Comparison of ENCODE assay signal across 26 mouse cellular contexts in genomic region chr7:37972999-37973555, GRCm38 (mm10). TPM values are rescaled to one million over a fixed set of nuclear protein-coding genes. Genes with fewer than 3 reads are reported as not detected.
DNase-seq lines count a peak whose midpoint lies in the region; ATAC-seq and TF ChIP-seq lines count a peak whose summit lies in the region.
"Had no signal": no experiment of that assay in that cellular context is flagged by ENCODE, and none has a peak within 500 bp of the region (broad histone marks: within the 10 kb centered on the region; RNA-seq: fewer than 3 reads in every experiment).

No protein-coding gene starts in this region.

- H3K36me3 ChIP-seq in forebrain, embryonic 13.5 days (ENCODE audit: poor library complexity, severe bottlenecking): no peaks in the 10 kb centered on the region
- H3K36me3 ChIP-seq in forebrain, embryonic 10.5 days (replicated peaks): peaks cover 23% of the 10 kb centered on the region
- 0 out of 2 replicates have a peak, but pooled peaks cover 2% of the 10 kb centered on the region for H3K36me3 ChIP-seq in liver, embryonic 11.5 days (ENCODE audit: control insufficient read depth, insufficient read depth, low read length)
- peaks cover 8% of the 10 kb centered on the region; the same call in 1 of the 2 replicates for H3K36me3 ChIP-seq in small intestine, adult 2 months (ENCODE audit: control insufficient read depth, insufficient read depth, low read length)
- H3K36me3 ChIP-seq: neural tube, embryonic 12.5 days had no signal

- no peak overlapping the region for H3K4me2 ChIP-seq in forebrain, embryonic 13.5 days
- no peak overlapping the region for H3K4me2 ChIP-seq in liver, embryonic 11.5 days
- H3K4me2 ChIP-seq: hindbrain, embryonic 12.5 days; limb, embryonic 13.5 days; lung, embryonic 14.5 days; neural tube, embryonic 12.5 days had no signal

- H3K4me1 ChIP-seq in forebrain, embryonic 13.5 days: peaks cover 28% of the 10 kb centered on the region
- H3K4me1 ChIP-seq in forebrain, embryonic 10.5 days: peaks cover 36% of the 10 kb centered on the region
- H3K4me1 ChIP-seq in liver, embryonic 11.5 days (replicated peaks; ENCODE audit: control insufficient read depth, insufficient read depth, low read length): peaks cover 7% of the 10 kb centered on the region; the same call in 1 of the 2 replicates
- H3K4me1 ChIP-seq in small intestine, adult 2 months (ENCODE audit: control insufficient read depth, insufficient read depth, insufficient read length, low read length): peaks cover 2% of the 10 kb centered on the region; the same call in 1 of the 2 replicates

- 75% methylated on average over 2 of the region's 2 CpGs for WGBS in forebrain, embryonic 13.5 days
- 85% methylated on average over 2 of the region's 2 CpGs for WGBS in forebrain, embryonic 10.5 days
- WGBS in liver, embryonic 11.5 days: 59% methylated on average over 2 of the region's 2 CpGs
- 28% methylated on average over 2 of the region's 2 CpGs for WGBS in small intestine, adult 2 months

- no peak overlapping the region for H3K9ac ChIP-seq in forebrain, embryonic 13.5 days
- no peak overlapping the region for H3K9ac ChIP-seq in liver, embryonic 11.5 days (ENCODE audit: low read depth, low read length)
- H3K9ac ChIP-seq: hindbrain, embryonic 12.5 days; limb, embryonic 13.5 days; liver, embryonic 14.5 days; lung, embryonic 14.5 days; neural tube, embryonic 12.5 days had no signal

- no peaks in the 10 kb centered on the region for H3K27me3 ChIP-seq in forebrain, embryonic 13.5 days
- H3K27me3 ChIP-seq in forebrain, embryonic 10.5 days (ENCODE audit: poor library complexity, severe bottlenecking): no peaks in the 10 kb centered on the region
- no peaks in the 10 kb centered on the region for H3K27me3 ChIP-seq in liver, embryonic 11.5 days (replicated peaks; ENCODE audit: control insufficient read depth, insufficient read depth, low read length)
- no peaks in the 10 kb centered on the region for H3K27me3 ChIP-seq in small intestine, adult 2 months (ENCODE audit: control insufficient read depth, insufficient read depth, low read length)
- H3K27me3 ChIP-seq: hindbrain, embryonic 12.5 days; limb, embryonic 13.5 days; neural tube, embryonic 12.5 days had no signal

- TF ChIP-seq POLR2A in small intestine, adult 2 months (IDR thresholded peaks at IDR 0.05; ENCODE audit: low read depth, low read length): no peak

- H3K27ac ChIP-seq in forebrain, embryonic 13.5 days: peak overlapping the region; percentile 40; the same call in 1 of the 2 replicates
- H3K27ac ChIP-seq in forebrain, embryonic 10.5 days: no peak overlapping the region
- no peak overlapping the region for H3K27ac ChIP-seq in liver, embryonic 11.5 days (ENCODE audit: low read depth, low read length)
- peak overlapping the region; percentile 89 for H3K27ac ChIP-seq in small intestine, adult 2 months (ENCODE audit: insufficient read depth, low read depth, low read length)
- H3K27ac ChIP-seq: heart, embryonic 10.5 days; hindbrain, embryonic 12.5 days; limb, embryonic 13.5 days; liver, embryonic 14.5 days; midbrain, embryonic 10.5 days; neural tube, embryonic 12.5 days had no signal

- TF ChIP-seq CTCF in small intestine, adult 2 months (IDR thresholded peaks at IDR 0.05; ENCODE audit: extremely low read depth, insufficient read length, insufficient replicate concordance, low read depth, low read length): no peak

- H3K4me3 ChIP-seq in forebrain, embryonic 13.5 days: no peak overlapping the region
- H3K4me3 ChIP-seq in forebrain, embryonic 10.5 days: no peak overlapping the region
- no peak overlapping the region for H3K4me3 ChIP-seq in liver, embryonic 11.5 days (ENCODE audit: low read depth, low read length)
- H3K4me3 ChIP-seq in small intestine, adult 2 months (ENCODE audit: low read depth, low read length): no peak overlapping the region
- H3K4me3 ChIP-seq: heart, embryonic 10.5 days; hindbrain, embryonic 12.5 days; limb, embryonic 13.5 days; midbrain, embryonic 10.5 days; neural tube, embryonic 12.5 days had no signal

- H3K9me3 ChIP-seq in forebrain, embryonic 13.5 days (replicated peaks): no peaks in the 10 kb centered on the region
- H3K9me3 ChIP-seq in forebrain, embryonic 10.5 days: no peaks in the 10 kb centered on the region
- no peaks in the 10 kb centered on the region for H3K9me3 ChIP-seq in liver, embryonic 11.5 days (ENCODE audit: control insufficient read depth, low read length)
- H3K9me3 ChIP-seq: heart, embryonic 10.5 days; hindbrain, embryonic 12.5 days; limb, embryonic 13.5 days; midbrain, embryonic 10.5 days; neural tube, embryonic 12.5 days had no signal

- no peak for DNase-seq in forebrain, embryonic 10.5 days (ENCODE audit: extremely low spot score, low spot score)
- no peak for DNase-seq in liver, embryonic 11.5 days (ENCODE audit: low spot score)
- DNase-seq in liver: no peak
- peak; percentile 10 for DNase-seq in c-Kit-positive CD71-positive TER-119-negative erythroid progenitor cells, embryonic 14.5 days (ENCODE audit: low read depth)
- DNase-seq: adrenal gland, postnatal 25 days; cerebellum, adult 9-10 months; cerebellum, postnatal 36 days; gastrocnemius, postnatal 10 days; heart, postnatal 36 days; kidney, postnatal 14 days; layer of hippocampus, adult 9-11 months; right cerebral cortex, postnatal 4 days; thymus, adult 2 months had no signal

- no peak for ATAC-seq in forebrain, embryonic 13.5 days
- 0 out of 2 replicates have a peak, but pooled peaks have one; percentile 26 for ATAC-seq in liver, embryonic 11.5 days (replicated peaks; ENCODE audit: low FRiP score)
- ATAC-seq in inflammation-experienced regulatory T-cells, adult 6 months: no peak
- no peak for ATAC-seq in cerebellum, adult (ENCODE audit: insufficient number of reproducible peaks, low FRiP score, low TSS enrichment)
- ATAC-seq: forebrain, embryonic 16.5 days; midbrain, embryonic 16.5 days had no signal

RNA-seq across cellular contexts. Expression of gene Uri1, which starts 50.3 kb away (rescaled TPM):
- polyA plus RNA-seq in forebrain, embryonic 13.5 days (2015; fragmentation: Nextera tagmentation; extraction: Ambion mirVana): 35.0 and 37.7 TPM in 2 replicates
- 44.4 and 49.3 TPM in 2 replicates for polyA plus RNA-seq in forebrain, embryonic 10.5 days (2016; fragmentation: Nextera tagmentation; extraction: Ambion mirVana)
- polyA plus RNA-seq in liver, embryonic 11.5 days (2014; fragmentation: Nextera tagmentation; extraction: Ambion mirVana): 42.2 and 45.9 TPM in 2 replicates
- 1.9 and 3.8 TPM in 2 replicates for polyA plus RNA-seq in small intestine, adult 2 months (2012; rRNA removed)
- 10 to 100 TPM; 11.8 to 21.1 (median 17.3) TPM for polyA plus RNA-seq in inflammation-experienced regulatory T-cells, adult 6 months (2017; shearing (Covaris generic))

Comparison
In these comparisons a context has a peak if more than half of its experiments do, and no peak if none do; other contexts are left out.
1. H3K27ac ChIP-seq: peak in forebrain, embryonic 13.5 days (single experiment) and small intestine, adult 2 months (single experiment); none in forebrain, embryonic 10.5 days (single experiment) and liver, embryonic 11.5 days (single experiment).